Mouse (Mus musculus): ENCODE results near the gene Nrsn1.

GRCm38 (mm10) chr13:25269569-25270268, 583 bp downstream of the Nrsn1 start:
- no peak for TF ChIP-seq GATA1 (IDR thresholded peaks at IDR 0.05; ENCODE audit: borderline replicate concordance, low read length)
- no peak for TF ChIP-seq FLI1 (IDR thresholded peaks at IDR 0.05; ENCODE audit: low read length)
